Mouse (Mus musculus): ENCODE data around the gene Cpa1. TPM values are rescaled to one million over a fixed set of nuclear protein-coding genes. Genes with fewer than 3 reads are reported as not detected.

Cpa1 gene
- polyA plus RNA-seq, 1 experiment, result not detected

- WGBS, result 95% methylated on average over 9 of the region's 9 CpGs
Measured at GRCm38 (mm10) chr6:30624763-30625162, 14.3 kb upstream of the Cpa1 start.

GRCm38 (mm10) chr6:30628152-30628551 lies 10.9 kb upstream of the Cpa1 start:
- Histone ChIP-seq H3K27ac (ENCODE audit: insufficient read depth, low read length) (no peak overlapping the region), H3K4me1 (ENCODE audit: control insufficient read depth, insufficient read depth, low read length) (no peaks in the 10 kb centered on the region), H3K4me3 (replicated peaks; ENCODE audit: insufficient read depth, low read depth, low read length) (no peak overlapping the region), H3K27me3 (ENCODE audit: control insufficient read depth, insufficient read depth, low read length) (no peaks in the 10 kb centered on the region)
- peak in 1 of 2 experiments; percentile 45 for DNase-seq
- 36% methylated on average over 6 of the region's 6 CpGs for WGBS
- no peak for TF ChIP-seq CTCF (IDR thresholded peaks at IDR 0.05; ENCODE audit: borderline replicate concordance, insufficient read depth, low read depth, low read length)
- no peak for TF ChIP-seq POLR2A (IDR thresholded peaks at IDR 0.05; ENCODE audit: borderline replicate concordance, insufficient read depth, low read length)

More at GRCm38 (mm10) chr6:30624763-30625162, 14.3 kb upstream of the Cpa1 start:
- DNase-seq, result no peak
- no peak overlapping the region for H3K4me3 ChIP-seq (replicated peaks; ENCODE audit: insufficient read depth, low read depth, low read length)
- no peak overlapping the region for H3K27ac ChIP-seq (ENCODE audit: insufficient read depth, low read length)
- H3K4me1 ChIP-seq (ENCODE audit: control insufficient read depth, insufficient read depth, low read length), result no peaks in the 10 kb centered on the region
- no peaks in the 10 kb centered on the region for H3K27me3 ChIP-seq (ENCODE audit: control insufficient read depth, insufficient read depth, low read length)
- TF ChIP-seq CTCF (IDR thresholded peaks at IDR 0.05; ENCODE audit: borderline replicate concordance, insufficient read depth, low read depth, low read length) (no peak), POLR2A (IDR thresholded peaks at IDR 0.05; ENCODE audit: borderline replicate concordance, insufficient read depth, low read length) (no peak)

- H3K27me3 ChIP-seq (ENCODE audit: control insufficient read depth, insufficient read depth, low read length), result no peaks in the 10 kb centered on the region
- DNase-seq, result no peak
- H3K4me1 ChIP-seq (ENCODE audit: control insufficient read depth, insufficient read depth, low read length), result no peaks in the 10 kb centered on the region
- no peak overlapping the region for H3K4me3 ChIP-seq (replicated peaks; ENCODE audit: insufficient read depth, low read depth, low read length)
- TF ChIP-seq POLR2A (IDR thresholded peaks at IDR 0.05; ENCODE audit: borderline replicate concordance, insufficient read depth, low read length), result no peak
- no peak overlapping the region for H3K27ac ChIP-seq (ENCODE audit: insufficient read depth, low read length)
- 91% methylated on average over 1 of the region's 1 CpGs for WGBS
Measured at GRCm38 (mm10) chr6:30629989-30630388, 9.0 kb upstream of the Cpa1 start.

GRCm38 (mm10) chr6:30635361-30635862 lies 3.6 kb upstream of the Cpa1 start:
- Histone ChIP-seq H3K27me3 (ENCODE audit: control insufficient read depth, insufficient read depth, low read length) (no peaks in the 10 kb centered on the region), H3K27ac (ENCODE audit: insufficient read depth, low read length) (no peak overlapping the region), H3K4me3 (replicated peaks; ENCODE audit: insufficient read depth, low read depth, low read length) (no peak overlapping the region), H3K4me1 (ENCODE audit: control insufficient read depth, insufficient read depth, low read length) (no peaks in the 10 kb centered on the region)
- no peak for DNase-seq
- WGBS, result 42% methylated on average over 8 of the region's 8 CpGs
- TF ChIP-seq POLR2A (IDR thresholded peaks at IDR 0.05; ENCODE audit: borderline replicate concordance, insufficient read depth, low read length) (no peak), CTCF (IDR thresholded peaks at IDR 0.05; ENCODE audit: borderline replicate concordance, insufficient read depth, low read depth, low read length) (no peak)

GRCm38 (mm10) chr6:30636186-30636842 lies 2.7 kb upstream of the Cpa1 start:
- no peak for DNase-seq
- Histone ChIP-seq H3K27me3 (ENCODE audit: control insufficient read depth, insufficient read depth, low read length) (no peaks in the 10 kb centered on the region), H3K4me3 (replicated peaks; ENCODE audit: insufficient read depth, low read depth, low read length) (no peak overlapping the region), H3K27ac (ENCODE audit: insufficient read depth, low read length) (no peak overlapping the region), H3K4me1 (ENCODE audit: control insufficient read depth, insufficient read depth, low read length) (no peaks in the 10 kb centered on the region)
- TF ChIP-seq POLR2A (IDR thresholded peaks at IDR 0.05; ENCODE audit: borderline replicate concordance, insufficient read depth, low read length) (no peak), CTCF (IDR thresholded peaks at IDR 0.05; ENCODE audit: borderline replicate concordance, insufficient read depth, low read depth, low read length) (no peak)
- 52% methylated on average over 4 of the region's 4 CpGs for WGBS

- H3K4me1 ChIP-seq (ENCODE audit: control insufficient read depth, insufficient read depth, low read length), result no peaks in the 10 kb centered on the region
- no peak overlapping the region for H3K27ac ChIP-seq (ENCODE audit: insufficient read depth, low read length)
- TF ChIP-seq POLR2A (IDR thresholded peaks at IDR 0.05; ENCODE audit: borderline replicate concordance, insufficient read depth, low read length), result no peak
- TF ChIP-seq CTCF (IDR thresholded peaks at IDR 0.05; ENCODE audit: borderline replicate concordance, insufficient read depth, low read depth, low read length), result no peak
- no peaks in the 10 kb centered on the region; the same call in 1 of the 2 replicates for H3K27me3 ChIP-seq (ENCODE audit: control insufficient read depth, insufficient read depth, low read length)
- DNase-seq, result peak in 1 of 2 experiments; percentile 10
- 77% methylated on average over 12 of the region's 12 CpGs for WGBS
- H3K4me3 ChIP-seq (replicated peaks; ENCODE audit: insufficient read depth, low read depth, low read length), result no peak overlapping the region
Measured at GRCm38 (mm10) chr6:30643694-30644460, 4.9 kb downstream of the Cpa1 start.

GRCm38 (mm10) chr6:30644462-30644861 lies 5.4 kb downstream of the Cpa1 start:
- Histone ChIP-seq H3K4me3 (replicated peaks; ENCODE audit: insufficient read depth, low read depth, low read length) (no peak overlapping the region), H3K27me3 (ENCODE audit: control insufficient read depth, insufficient read depth, low read length) (no peaks in the 10 kb centered on the region; the same call in 1 of the 2 replicates), H3K27ac (ENCODE audit: insufficient read depth, low read length) (no peak overlapping the region), H3K4me1 (ENCODE audit: control insufficient read depth, insufficient read depth, low read length) (no peaks in the 10 kb centered on the region)
- TF ChIP-seq POLR2A (IDR thresholded peaks at IDR 0.05; ENCODE audit: borderline replicate concordance, insufficient read depth, low read length) (no peak), CTCF (IDR thresholded peaks at IDR 0.05; ENCODE audit: borderline replicate concordance, insufficient read depth, low read depth, low read length) (no peak)
- no peak for DNase-seq
- 91% methylated on average over 3 of the region's 3 CpGs for WGBS
